In the genomic region with DNA sequence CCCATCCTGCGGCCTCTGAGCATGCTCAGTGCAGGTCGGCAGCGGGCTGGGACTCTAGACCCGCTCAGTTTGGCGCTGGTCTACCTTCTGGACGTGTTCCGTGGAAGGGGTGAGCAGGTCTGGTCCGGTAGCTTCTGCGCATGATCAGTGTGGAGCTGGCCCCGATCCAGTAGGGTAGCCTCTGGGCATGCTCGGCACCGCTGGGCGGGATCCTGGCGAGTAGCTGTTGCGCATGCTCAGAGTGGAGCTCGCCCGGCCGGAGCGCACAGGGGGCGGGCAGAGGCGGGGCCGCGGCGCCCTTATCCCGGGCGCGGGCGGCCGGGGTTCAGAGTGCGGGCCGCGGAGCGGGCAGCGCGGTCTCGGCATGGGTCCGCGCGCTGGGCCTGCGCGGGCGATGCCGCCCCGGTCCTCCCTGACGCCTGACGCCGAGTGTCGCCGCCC, we compare ENCODE assay signal across 8 mouse cellular contexts. TPM values are rescaled to one million over a fixed set of nuclear protein-coding genes. Genes with fewer than 3 reads are reported as not detected.
DNase-seq lines count a peak whose midpoint lies in the region; ATAC-seq lines count a peak whose summit lies in the region.

Gene Ipmk, plus strand, starts transcription at position 255 of the 441 bp plus-strand sequence.

- under 1% methylated on average over 37 of the region's 49 CpGs for WGBS in hindbrain, embryonic 12.5 days

- H3K4me1 ChIP-seq in hindbrain, embryonic 12.5 days, result peaks cover 38% of the 10 kb centered on the region

- H3K4me3 ChIP-seq in hindbrain, embryonic 12.5 days, result peak within 1 kb of the TSS; percentile 67

- peak; percentile 98 for DNase-seq in Muller cell, postnatal 12 days (ENCODE audit: inconsistent ontology term)
- peak; percentile 100 for DNase-seq in cerebellum, adult 9-11 months
- DNase-seq in frontal cortex, postnatal 10 days (ENCODE audit: low spot score in 2 of 2), result peak; percentile 95 to 99
- DNase-seq in layer of hippocampus, postnatal 14 days (ENCODE audit: low spot score in 2 of 2), result peak; percentile 99
- DNase-seq in lung, postnatal 14 days, result peak; percentile 100
- peak; percentile 97 for DNase-seq in retina, adult 2 months (ENCODE audit: low read depth, low spot score)
- DNase-seq in thymus, postnatal 36 days, result peak; percentile 95

- H3K27ac ChIP-seq in hindbrain, embryonic 12.5 days, result peak within 1 kb of the TSS; percentile 89

- no peaks in the 10 kb centered on the region for H3K9me3 ChIP-seq in hindbrain, embryonic 12.5 days (replicated peaks)

- peak; percentile 92 for ATAC-seq in hindbrain, embryonic 12.5 days (ENCODE audit: low FRiP score)

- peak within 1 kb of the TSS; percentile 94 for H3K4me2 ChIP-seq in hindbrain, embryonic 12.5 days (replicated peaks)

- no peaks in the 10 kb centered on the region for H3K27me3 ChIP-seq in hindbrain, embryonic 12.5 days

- H3K9ac ChIP-seq in hindbrain, embryonic 12.5 days, result peak within 1 kb of the TSS; percentile 86

- H3K36me3 ChIP-seq in hindbrain, embryonic 12.5 days, result no peaks in the 10 kb centered on the region

RNA-seq across cellular contexts. Expression of gene Ipmk, which starts in this region (rescaled TPM):
- polyA plus RNA-seq in hindbrain, embryonic 12.5 days (2016; fragmentation: Nextera tagmentation; extraction: Ambion mirVana), result 23.4 and 24.8 TPM in 2 replicates
- 10 to 100 TPM; 33.9 to 36.0 TPM for total RNA-seq in layer of hippocampus, postnatal 14 days (2021)

Comparison
In these comparisons a context has a peak if more than half of its experiments do, and no peak if none do; other contexts are left out.
1. Peak in every context shown above with its lines: DNase-seq, ATAC-seq, H3K4me3 ChIP-seq and H3K27ac ChIP-seq.